Mouse (Mus musculus) CH12.LX (cell line): ENCODE results near the gene Celf5. TPM values are rescaled to one million over a fixed set of nuclear protein-coding genes. Genes with fewer than 3 reads are reported as not detected.
A peak's percentile ranks its signal among the peaks of the same experiment; 100 is the strongest.

Experiments
- DNase-seq: peaks from one replicate; pipeline ENCODE4 v3.0.0-alpha.2; 2013; ENCODE audit errors: extremely low read depth
- H3K27ac ChIP-seq: 2 replicates; pipeline ENCODE4 v1.5.1; 2012; ENCODE audit warnings: low read depth, mild to moderate bottlenecking, control low read depth, moderate library complexity; ENCODE audit not compliant: insufficient read depth
- H3K27me3 ChIP-seq: replicated peaks from 2 replicates; pipeline ENCODE3; 2012; ENCODE audit warnings: inconsistent platforms
- H3K36me3 ChIP-seq, 2 experiments: replicated peaks in 1 of 2; 2 replicates each; pipeline versions ENCODE3 to v1.6.1; 2012; ENCODE audit warnings: inconsistent platforms in 1 of 2, low read length in 1 of 2, mild to moderate bottlenecking in 1 of 2, mixed read lengths in 1 of 2, moderate library complexity in 1 of 2; ENCODE audit not compliant: control insufficient read depth in 1 of 2, insufficient read depth in 1 of 2
- H3K4me1 ChIP-seq, 2 experiments: 2 replicates each; pipeline ENCODE4 v1.6.1; 2012; ENCODE audit warnings: inconsistent platforms in 1 of 2, moderate library complexity in 1 of 2; ENCODE audit not compliant: insufficient read depth in 2 of 2, control insufficient read depth in 1 of 2
- H3K4me2 ChIP-seq: 2 replicates; pipeline ENCODE4 v1.6.1; 2012; ENCODE audit warnings: low read depth, mild to moderate bottlenecking, control low read depth; ENCODE audit not compliant: poor library complexity, insufficient read depth, severe bottlenecking
- H3K4me3 ChIP-seq, 3 experiments: fragments of 150-350 bp in 1 of 3; sonication (generic) in 1 of 3; replicated peaks in 1 of 3; 2 replicates each; pipeline versions ENCODE3 to v1.5.1; 2011 to 2012; ENCODE audit warnings: low read depth in 2 of 3, low read length in 2 of 3, mild to moderate bottlenecking in 2 of 3, moderate library complexity in 2 of 3, control low read depth in 1 of 3, improper control_type of control experiment in 1 of 3, inconsistent platforms in 1 of 3, mixed read lengths in 1 of 3; ENCODE audit not compliant: poor library complexity in 1 of 3
- H3K79me2 ChIP-seq: replicated peaks from 2 replicates; pipeline ENCODE4 v1.6.1; 2012; ENCODE audit warnings: mild to moderate bottlenecking, moderate library complexity; ENCODE audit not compliant: control insufficient read depth, poor library complexity, insufficient read depth, severe bottlenecking; ENCODE audit errors: extremely low read depth
- H3K9ac ChIP-seq: 2 replicates; pipeline ENCODE4 v1.6.1; 2012; ENCODE audit warnings: low read depth, mild to moderate bottlenecking, control low read depth, moderate library complexity; ENCODE audit not compliant: insufficient read depth
- H3K9me3 ChIP-seq: replicated peaks from 2 replicates; pipeline ENCODE3; 2012; ENCODE audit warnings: low read length, inconsistent platforms, mixed read lengths
- BHLHE40 ChIP-seq: IDR thresholded peaks from 2 replicates; pipeline ENCODE4 v1.6.1; 2011; ENCODE audit warnings: mild to moderate bottlenecking, low read depth, low read length, improper control_type of control experiment
- CHD1 ChIP-seq: IDR thresholded peaks from 2 replicates; pipeline ENCODE4 v1.6.1; 2012; ENCODE audit warnings: low read depth, low read length, improper control_type of control experiment, inconsistent platforms
- CHD2 ChIP-seq: IDR thresholded peaks from 2 replicates; pipeline ENCODE4 v1.6.1; 2011; ENCODE audit warnings: low read length, improper control_type of control experiment
- CTCF ChIP-seq, 2 experiments: IDR thresholded peaks in 1 of 2; conservative IDR thresholded peaks in 1 of 2; 2 replicates each; pipeline ENCODE4 v1.5.1; 2011 to 2012; ENCODE audit warnings: low read depth in 2 of 2, low read length in 2 of 2, improper control_type of control experiment in 1 of 2, inconsistent platforms in 1 of 2, mild to moderate bottlenecking in 1 of 2, moderate library complexity in 1 of 2
- ELF1 ChIP-seq: IDR thresholded peaks from 2 replicates; pipeline ENCODE4 v1.6.1; 2014; ENCODE audit warnings: low read depth, mild to moderate bottlenecking, inconsistent platforms, low read length, improper control_type of control experiment
- EP300 ChIP-seq: IDR thresholded peaks from 2 replicates; pipeline ENCODE4 v1.6.1; 2011; ENCODE audit warnings: low read length, improper control_type of control experiment
- ETS1 ChIP-seq: conservative IDR thresholded peaks from 2 replicates; pipeline ENCODE4 v1.6.1; 2012; ENCODE audit warnings: low read depth, mild to moderate bottlenecking, inconsistent platforms, low read length, improper control_type of control experiment, moderate library complexity
- GABPA ChIP-seq: IDR thresholded peaks from 2 replicates; pipeline ENCODE4 v1.6.1; 2012; ENCODE audit warnings: low read depth, low read length, improper control_type of control experiment, inconsistent platforms; ENCODE audit not compliant: insufficient replicate concordance
- HCFC1 ChIP-seq: IDR thresholded peaks from 2 replicates; pipeline ENCODE4 v1.6.1; 2012; ENCODE audit warnings: low read depth, mild to moderate bottlenecking, inconsistent platforms, low read length, improper control_type of control experiment
- IRF4 ChIP-seq: IDR thresholded peaks from 2 replicates; pipeline ENCODE4 v1.6.1; 2014; ENCODE audit warnings: low read depth, mild to moderate bottlenecking, inconsistent platforms, low read length, improper control_type of control experiment
- JUN ChIP-seq: IDR thresholded peaks from 2 replicates; pipeline ENCODE4 v1.6.1; 2011; ENCODE audit warnings: low read depth, mild to moderate bottlenecking, low read length, improper control_type of control experiment, moderate library complexity; ENCODE audit not compliant: insufficient read depth
- KAT2A ChIP-seq: IDR thresholded peaks from 2 replicates; pipeline ENCODE4 v1.6.1; 2012; ENCODE audit warnings: low read length, improper control_type of control experiment, inconsistent platforms; ENCODE audit not compliant: insufficient replicate concordance
- MAFK ChIP-seq: IDR thresholded peaks from 2 replicates; pipeline ENCODE4 v1.6.1; 2011; ENCODE audit warnings: low read length, improper control_type of control experiment; ENCODE audit not compliant: insufficient replicate concordance
- MEF2A ChIP-seq: IDR thresholded peaks from 2 replicates; pipeline ENCODE4 v1.6.1; 2014; ENCODE audit warnings: low read depth, mild to moderate bottlenecking, inconsistent platforms, low read length, improper control_type of control experiment, borderline replicate concordance
- MXI1 ChIP-seq: IDR thresholded peaks from 2 replicates; pipeline ENCODE4 v1.6.1; 2011; ENCODE audit warnings: mild to moderate bottlenecking, low read depth, low read length, improper control_type of control experiment
- MYC ChIP-seq: IDR thresholded peaks from 2 replicates; pipeline ENCODE4 v1.6.1; 2011; ENCODE audit warnings: low read depth, mild to moderate bottlenecking, improper control_type of control experiment, low read length
- NELFE ChIP-seq: IDR thresholded peaks from 2 replicates; pipeline ENCODE4 v1.6.1; 2011; ENCODE audit warnings: low read depth, low read length, improper control_type of control experiment
- NRF1 ChIP-seq: IDR thresholded peaks from 2 replicates; pipeline ENCODE4 v1.6.1; 2014; ENCODE audit warnings: low read depth, mild to moderate bottlenecking, inconsistent platforms, low read length, improper control_type of control experiment, moderate library complexity
- PAX5 ChIP-seq: IDR thresholded peaks from 2 replicates; pipeline ENCODE4 v1.6.1; 2012; ENCODE audit warnings: low read length, inconsistent platforms, mixed read lengths
- POLR2A ChIP-seq: IDR thresholded peaks from 2 replicates; pipeline ENCODE4 v1.6.1; 2011; ENCODE audit warnings: low read depth, mild to moderate bottlenecking, improper control_type of control experiment, low read length
- POLR2AphosphoS2 ChIP-seq: IDR thresholded peaks from 2 replicates; pipeline ENCODE4 v1.6.1; 2011; ENCODE audit warnings: low read depth, low read length, improper control_type of control experiment
- RAD21 ChIP-seq: IDR thresholded peaks from 2 replicates; pipeline ENCODE4 v1.6.1; 2011; ENCODE audit warnings: low read depth, mild to moderate bottlenecking, low read length, improper control_type of control experiment, moderate library complexity
- RCOR1 ChIP-seq: conservative IDR thresholded peaks from 2 replicates; pipeline ENCODE4 v1.6.1; 2012; ENCODE audit warnings: low read depth, mild to moderate bottlenecking, inconsistent platforms, low read length, improper control_type of control experiment
- SMC3 ChIP-seq: IDR thresholded peaks from 2 replicates; pipeline ENCODE4 v1.6.1; 2011; ENCODE audit warnings: low read depth, low read length, improper control_type of control experiment
- TCF12 ChIP-seq: IDR thresholded peaks from 2 replicates; pipeline ENCODE4 v1.6.1; 2014; ENCODE audit warnings: low read depth, mild to moderate bottlenecking, inconsistent platforms, low read length, improper control_type of control experiment
- UBTF ChIP-seq: IDR thresholded peaks from 2 replicates; pipeline ENCODE4 v1.6.1; 2012; ENCODE audit warnings: low read depth, mild to moderate bottlenecking, inconsistent platforms, low read length, improper control_type of control experiment, moderate library complexity
- ZC3H11A ChIP-seq: IDR thresholded peaks from 2 replicates; pipeline ENCODE4 v1.6.1; 2012; ENCODE audit warnings: low read depth, mild to moderate bottlenecking, inconsistent platforms, low read length, improper control_type of control experiment
- ZKSCAN1 ChIP-seq: IDR thresholded peaks from 2 replicates; pipeline ENCODE4 v1.6.1; 2012; ENCODE audit warnings: low read depth, inconsistent platforms, low read length, improper control_type of control experiment, borderline replicate concordance
- ZMIZ1 ChIP-seq: IDR thresholded peaks from 2 replicates; pipeline ENCODE4 v1.6.1; 2012; ENCODE audit warnings: low read depth, mild to moderate bottlenecking, inconsistent platforms, low read length, improper control_type of control experiment
- dilution Hi-C: fragments of 300-500 bp; cut with MboI; formaldehyde crosslinking; loops from 2 replicates; pipeline ENCODE4 v1.14.3; 2020; ENCODE audit warnings: low sequenced_read_pairs; ENCODE audit not compliant: extremely low pct_unique_long_range_greater_than_20kb, extremely low pct_ligation_motif_present
- in situ Hi-C: fragments of 300-500 bp; cut with MboI; formaldehyde crosslinking; loops from 3 replicates; pipeline ENCODE4 v1.14.3; 2019; ENCODE audit warnings: low sequenced_read_pairs, low pct_ligation_motif_present, low pct_unique_long_range_greater_than_20kb, mixed read lengths
- polyA plus RNA-seq: library from polyadenylated mRNA; unstranded; fragments of >175 nt; gene quantifications from 2 replicates; pipeline ENCODE4 v1.2.1, GENCODE M21; 2012; ENCODE audit warnings: low read depth; ENCODE audit not compliant: insufficient read length
- total RNA-seq, 2 experiments: library from RNA; depleted of rRNA; stranded (reverse); fragments of 300-350 nt in 1 of 2; fragments of >200 nt in 1 of 2; gene quantifications; 2 replicates each; pipeline ENCODE4 v1.2.3; 2012 to 2014

Gene Celf5
- total and polyA plus RNA-seq, 3 experiments: 0.07 to 0.08 TPM; not detected in 1

GRCm38 (mm10) chr10:81450641-81451364, 31.7 kb downstream of the Celf5 start:
- H3K4me3 ChIP-seq: no peak overlapping the region
- no peak for DNase-seq
- no peak overlapping the region for H3K9ac ChIP-seq
- no peaks in the 10 kb centered on the region for H3K4me1 ChIP-seq
- dilution Hi-C loops (no loop called here), in situ Hi-C loops (no loop called here)
- H3K27me3 ChIP-seq: peaks cover 77% of the 10 kb centered on the region
- no peak overlapping the region for H3K27ac ChIP-seq
- no peaks in the 10 kb centered on the region for H3K79me2 ChIP-seq
- H3K36me3 ChIP-seq: no peaks in the 10 kb centered on the region
- H3K9me3 ChIP-seq: no peaks in the 10 kb centered on the region
- TF ChIP-seq RAD21 (no peak), POLR2AphosphoS2 (no peak), KAT2A (no peak), MAFK (no peak), NRF1 (no peak), CHD2 (no peak), JUN (no peak), HCFC1 (no peak), MXI1 (no peak), RCOR1 (no peak), UBTF (no peak), ETS1 (no peak), ELF1 (no peak), NELFE (no peak), ZKSCAN1 (no peak), ZC3H11A (no peak), MYC (no peak), POLR2A (no peak)
- no peak overlapping the region for H3K4me2 ChIP-seq

GRCm38 (mm10) chr10:81450140-81450539, 32.4 kb downstream of the Celf5 start:
- H3K27me3 ChIP-seq: peaks cover 72% of the 10 kb centered on the region
- H3K9me3 ChIP-seq: no peaks in the 10 kb centered on the region
- in situ Hi-C loops: no loop called here
- no peaks in the 10 kb centered on the region for H3K79me2 ChIP-seq
- H3K27ac ChIP-seq: no peak overlapping the region
- H3K4me1 ChIP-seq: no peaks in the 10 kb centered on the region
- DNase-seq: peak; percentile 74
- no peak overlapping the region for H3K4me2 ChIP-seq
- TF ChIP-seq SMC3 (peak; percentile 93), NELFE (no peak; the same call in 1 of the 2 replicates), GABPA (no peak), IRF4 (no peak), ZKSCAN1 (no peak), KAT2A (no peak), HCFC1 (no peak), CHD1 (no peak), ETS1 (no peak), CTCF (conservative IDR thresholded peaks at IDR 0.05 in 1 of 2, IDR thresholded peaks at IDR 0.05 in 1 of 2; ENCODE audit: low read depth in 2 of 2, low read length in 2 of 2) (peak; percentile 91 to 98), ZC3H11A (peak; percentile 83), RAD21 (peak; percentile 99), POLR2A (no peak), BHLHE40 (no peak), PAX5 (no peak), MEF2A (no peak), TCF12 (0 out of 2 replicates have a peak, but pooled peaks have one; percentile 35), EP300 (no peak), MAFK (no peak), ZMIZ1 (no peak)
- H3K9ac ChIP-seq: no peak overlapping the region
- H3K36me3 ChIP-seq: no peaks in the 10 kb centered on the region
- dilution Hi-C loops: no loop called here
- H3K4me3 ChIP-seq: no peak overlapping the region
